Mouse (Mus musculus) bone marrow, adult 2 months (tissue): Measurements from ENCODE around the gene D430042O09Rik.

Experiments used
- CTCF ChIP-seq: fragments of 200-500 bp; IDR thresholded peaks from 2 replicates; pipeline ENCODE4 v1.5.1; 2011; ENCODE audit warnings: low read length, control low read depth; ENCODE audit not compliant: control insufficient read depth, insufficient read depth
- POLR2A ChIP-seq: fragments of 200-500 bp; IDR thresholded peaks from 2 replicates; pipeline ENCODE4 v1.6.1; 2011; ENCODE audit warnings: low read depth, mild to moderate bottlenecking, control low read depth, low read length, borderline replicate concordance; ENCODE audit not compliant: control insufficient read depth

- TF ChIP-seq POLR2A (no peak), CTCF (no peak)
Observed at GRCm38 (mm10) chr7:125845611-125846010, 137.9 kb downstream of the D430042O09Rik start.
